Mouse (Mus musculus) inflammation-experienced regulatory T-cells, adult 16 weeks (primary cell): ENCODE data around the gene Gm49321. TPM values are rescaled to one million over a fixed set of nuclear protein-coding genes. Genes with fewer than 3 reads are reported as not detected.

Source experiments
- polyA plus RNA-seq: library from polyadenylated mRNA; unstranded; fragments of 100-300 nt; shearing (Covaris generic); gene quantifications from one replicate; pipeline ENCODE4 v1.2.1, GENCODE M21; 2017

Gm49321 gene
- 33.5 TPM for polyA plus RNA-seq

DNA sequence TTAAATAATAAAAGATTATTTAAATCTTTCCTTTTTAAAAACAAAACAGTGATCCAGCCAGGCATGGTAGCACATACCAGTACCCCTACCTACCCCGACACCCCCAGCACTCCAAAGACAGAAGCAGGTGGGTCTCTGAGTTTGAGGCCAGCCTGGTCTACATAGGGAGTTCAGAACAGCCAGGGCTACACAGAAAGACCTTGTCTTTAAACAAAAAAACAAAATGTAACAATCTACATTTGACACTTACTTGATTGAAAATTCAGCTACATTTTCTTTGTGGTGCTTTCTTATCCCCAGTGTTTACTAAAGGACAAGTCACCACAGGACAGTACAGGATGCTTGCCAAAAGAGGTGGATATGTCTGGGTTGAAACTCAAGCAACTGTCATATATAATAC lies at the start of gene Gm49321:
Gm49321 (plus strand) TSS at position 301 of the 400 bp plus-strand sequence.

DNA sequence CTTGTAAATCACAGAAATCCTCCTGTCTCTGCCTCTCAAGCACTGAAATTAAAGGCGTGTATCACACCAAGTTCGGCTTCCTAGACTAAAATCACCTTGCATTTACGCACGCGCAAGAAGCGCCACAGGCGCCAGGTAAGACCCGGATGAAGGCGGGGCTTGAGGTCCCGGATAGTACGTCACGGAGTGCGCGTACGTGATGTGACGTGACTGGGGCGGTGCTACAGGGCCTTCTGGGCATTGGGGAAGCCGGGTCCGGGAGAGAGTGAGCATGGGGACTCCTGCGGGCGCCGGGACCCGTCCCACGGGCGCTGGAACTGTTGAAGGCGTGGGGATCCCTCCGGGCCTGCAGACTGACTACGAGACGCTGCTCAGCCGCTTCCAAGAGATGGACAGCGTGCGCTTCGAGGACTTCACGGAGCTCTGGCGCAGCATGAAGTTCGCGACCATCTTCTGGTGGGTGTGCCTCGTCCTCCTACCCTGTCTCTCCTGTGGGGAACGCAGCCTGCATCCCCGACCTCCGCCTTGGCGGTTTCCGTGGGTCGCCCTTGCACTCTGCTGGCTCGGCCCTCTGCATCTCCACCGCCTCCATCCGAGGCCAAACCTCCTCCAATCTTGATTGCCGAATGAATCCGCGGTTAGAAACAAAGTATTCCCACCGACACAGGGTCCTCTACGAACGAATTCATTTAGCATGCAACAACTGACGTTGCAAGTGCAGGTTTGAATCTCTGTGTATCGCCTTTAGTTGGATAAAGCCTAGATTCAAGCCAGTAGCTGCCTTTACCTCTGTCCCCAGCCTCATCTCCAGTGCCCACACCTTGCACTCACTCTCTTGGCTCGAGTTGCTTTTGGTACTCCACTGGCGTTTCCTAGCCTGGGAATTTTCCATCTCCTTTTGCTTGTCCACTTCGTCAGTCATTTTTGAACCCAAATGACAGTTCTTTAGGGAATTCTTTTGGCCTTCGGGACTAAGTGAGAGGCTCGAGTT lies 27.1 kb downstream of the Gm49321 start, which contains the start of gene Snapc1:
Snapc1 (plus strand) TSS at position 191 of the 991 bp plus-strand sequence.

DNA sequence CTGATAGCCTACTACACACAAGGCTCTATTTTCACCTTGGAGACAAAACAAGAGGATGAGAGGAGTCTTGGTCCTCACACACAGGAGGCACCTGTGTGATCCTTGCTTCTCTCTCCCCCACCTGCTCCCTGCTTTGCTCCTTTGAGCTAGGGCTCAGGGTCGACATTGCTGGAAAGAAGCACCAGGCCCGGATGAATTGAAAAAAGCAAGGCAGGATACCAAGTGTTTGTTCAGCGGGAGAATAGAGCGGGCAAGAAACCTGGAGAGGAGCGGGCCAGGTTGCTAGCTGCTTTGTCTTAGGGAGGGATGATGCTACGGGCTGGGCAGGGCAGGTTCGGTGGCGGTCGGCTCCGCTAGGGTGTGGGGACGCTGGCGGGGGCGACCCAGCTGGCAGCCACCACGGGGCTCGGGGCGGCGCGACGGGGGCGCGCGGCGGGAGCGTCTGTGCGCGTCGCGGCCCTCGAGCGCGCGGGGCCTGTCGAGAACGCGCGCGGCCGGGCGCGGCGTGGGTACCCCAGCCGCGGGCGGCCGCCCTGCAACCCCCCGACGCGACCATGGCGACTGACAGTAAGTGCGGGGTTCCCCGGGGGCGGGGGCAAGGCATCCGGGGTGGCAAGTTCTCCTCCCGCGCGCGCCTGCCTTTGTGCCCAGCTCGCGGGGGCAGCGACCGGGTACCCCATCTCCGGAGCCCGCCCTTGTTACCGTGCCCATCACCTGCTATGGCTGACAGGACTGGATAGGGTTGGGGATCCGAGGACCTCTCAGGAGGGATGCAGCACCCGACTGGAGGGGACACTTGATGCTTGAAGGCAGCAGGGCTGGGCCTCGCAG lies 60.1 kb downstream of the Gm49321 start, which contains the start of gene Syt16:
Syt16 (plus strand) TSS at position 365 of the 831 bp plus-strand sequence.

Other genes with a start within 250 kb of the Gm49321 start
- 186 TPM for gene Hif1a, start 36.3 kb upstream of the Gm49321 start, polyA plus RNA-seq
- 47.2 TPM for gene Snapc1, start 26.8 kb downstream of the Gm49321 start, polyA plus RNA-seq
- not detected for gene Syt16, start 60.0 kb downstream of the Gm49321 start, polyA plus RNA-seq